Mouse (Mus musculus) regulatory T cell (primary cell): ENCODE measurements around the gene Epc2.

ENCODE experiments used
- in situ Hi-C: fragments of 300-600 bp; cut with MboI, MseI; formaldehyde crosslinking; loops from one replicate; pipeline ENCODE4 v1.15.1; 2025; ENCODE audit warnings: high pct_unique_total_duplicates

Epc2 gene

GRCm38 (mm10) chr2:49450931-49451636, at the start of gene Epc2:
Gene Epc2, plus strand, starts transcription at chr2:49451486.
- in situ Hi-C loops = loop anchor here (5.0 kb wide), 1 partner anchor 36 kb away; no protein-coding TSS in a partner anchor

GRCm38 (mm10) chr2:49405954-49406353, 45.3 kb upstream of the Epc2 start:
- in situ Hi-C loops = no loop called here

GRCm38 (mm10) chr2:49411685-49412084, 39.6 kb upstream of the Epc2 start:
- in situ Hi-C loops = no loop called here

DNA sequence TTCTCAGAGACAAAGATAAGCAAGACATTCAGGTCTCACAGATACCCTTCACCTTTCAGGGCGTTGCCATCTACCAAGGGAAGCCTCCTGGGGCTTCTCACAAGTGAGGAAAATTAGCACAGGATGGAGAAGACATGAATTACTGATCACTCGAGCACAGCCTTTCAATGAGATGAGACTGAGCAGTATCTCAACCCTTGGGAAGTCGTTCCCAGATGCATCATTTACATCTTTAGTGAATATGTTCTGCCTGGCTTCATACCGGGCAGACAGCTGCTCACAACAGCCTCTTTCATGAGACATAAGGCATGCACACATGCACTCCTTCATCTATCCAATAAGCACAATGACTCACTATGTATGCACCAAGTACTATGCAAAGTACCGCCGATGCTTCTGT, 38.7 kb upstream of the Epc2 start:
- in situ Hi-C loops = no loop called here

DNA sequence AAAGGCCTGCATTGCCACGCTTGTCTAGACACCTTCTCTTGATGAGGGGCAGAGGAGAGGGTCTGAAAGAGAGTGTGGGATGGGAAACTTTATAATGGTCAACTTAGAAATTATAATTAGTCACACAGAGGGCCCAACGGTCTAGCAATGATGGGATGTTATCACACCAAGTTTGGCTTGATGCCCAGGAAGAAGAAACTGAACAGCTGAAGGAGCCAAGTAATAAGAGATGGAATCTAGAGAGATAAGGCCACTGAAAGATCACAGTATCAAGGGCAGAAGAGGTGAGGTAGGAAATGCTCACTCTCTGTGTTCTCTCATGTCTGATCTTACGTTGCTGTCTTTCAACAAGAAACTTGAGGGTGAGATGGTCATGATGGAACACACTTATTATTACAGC, 35.4 kb upstream of the Epc2 start:
- in situ Hi-C loops = no loop called here

DNA sequence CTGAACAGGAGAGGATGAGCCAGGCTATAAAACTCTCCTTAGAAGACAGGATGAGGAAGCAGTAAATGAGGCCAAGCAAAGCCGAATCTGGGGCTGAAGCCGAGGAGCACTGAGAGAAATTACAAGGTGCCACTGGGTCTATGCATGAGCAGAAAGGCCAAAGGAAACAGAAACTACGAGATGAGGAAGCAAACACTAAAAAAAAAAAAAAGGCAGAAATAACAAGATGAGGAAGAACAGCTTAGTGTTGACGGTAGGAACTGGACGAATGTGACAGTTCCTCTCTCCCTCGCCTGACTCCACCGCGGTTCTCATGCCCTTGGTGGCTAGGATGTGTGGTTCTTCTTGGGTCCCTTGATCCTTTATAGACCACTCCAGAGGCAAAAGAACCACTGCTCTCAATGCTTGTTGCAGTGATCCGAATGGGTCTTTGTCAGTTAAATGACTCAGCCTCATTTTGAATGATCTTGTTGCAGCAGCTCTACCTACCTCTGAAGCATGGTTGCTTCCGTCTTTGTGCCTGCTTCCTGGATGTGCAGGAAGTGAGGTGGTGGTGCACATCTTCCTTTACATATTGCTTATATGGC, 34.2 kb upstream of the Epc2 start:
- in situ Hi-C loops = no loop called here

DNA sequence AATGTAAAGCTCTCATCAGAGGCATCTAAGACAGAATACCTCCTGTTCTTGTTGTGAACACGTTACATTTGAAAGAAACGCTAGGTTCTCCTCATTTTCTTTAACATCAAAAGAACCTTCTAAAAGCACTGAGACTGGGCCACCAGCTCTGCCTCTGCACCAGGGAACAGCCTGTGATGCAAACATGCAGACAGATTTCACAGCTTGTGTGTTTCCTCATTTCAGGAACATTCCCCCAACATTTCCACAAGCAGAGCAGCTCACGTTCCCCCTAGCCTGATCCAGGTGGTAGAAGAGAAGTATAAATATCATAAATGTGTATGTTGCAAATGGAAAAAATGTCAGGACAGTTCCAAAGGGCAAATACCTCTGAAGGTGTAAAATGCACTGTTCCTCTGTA, 30.9 kb upstream of the Epc2 start:
- in situ Hi-C loops = no loop called here

- in situ Hi-C loops = no loop called here
Measured at GRCm38 (mm10) chr2:49423857-49424256, 27.4 kb upstream of the Epc2 start.

GRCm38 (mm10) chr2:49424788-49425187, 26.5 kb upstream of the Epc2 start:
- in situ Hi-C loops = no loop called here

- in situ Hi-C loops = no loop called here
Measured at GRCm38 (mm10) chr2:49426175-49426574, 25.1 kb upstream of the Epc2 start.

DNA sequence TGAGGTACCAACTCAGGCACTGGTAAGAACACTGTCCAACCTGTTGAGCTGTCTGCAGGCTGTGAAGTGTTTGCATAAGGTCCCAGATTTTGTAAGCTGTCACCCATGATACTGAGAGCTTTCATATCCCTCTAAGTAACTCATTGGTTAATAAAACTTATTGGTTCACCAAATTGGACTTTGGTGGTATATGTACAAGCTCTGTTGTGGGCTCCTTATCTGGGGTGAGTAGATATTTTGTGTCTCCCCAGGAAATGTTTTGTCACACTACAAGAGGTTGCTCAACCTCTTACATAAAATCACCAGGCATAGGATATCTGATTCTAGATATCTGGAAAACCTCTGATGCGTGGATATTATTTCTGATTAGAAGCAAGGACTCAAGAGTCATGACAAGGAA, 20.3 kb upstream of the Epc2 start:
- in situ Hi-C loops = loop anchor here (10.0 kb wide), 1 partner anchor 274 kb away; no protein-coding TSS in a partner anchor

DNA sequence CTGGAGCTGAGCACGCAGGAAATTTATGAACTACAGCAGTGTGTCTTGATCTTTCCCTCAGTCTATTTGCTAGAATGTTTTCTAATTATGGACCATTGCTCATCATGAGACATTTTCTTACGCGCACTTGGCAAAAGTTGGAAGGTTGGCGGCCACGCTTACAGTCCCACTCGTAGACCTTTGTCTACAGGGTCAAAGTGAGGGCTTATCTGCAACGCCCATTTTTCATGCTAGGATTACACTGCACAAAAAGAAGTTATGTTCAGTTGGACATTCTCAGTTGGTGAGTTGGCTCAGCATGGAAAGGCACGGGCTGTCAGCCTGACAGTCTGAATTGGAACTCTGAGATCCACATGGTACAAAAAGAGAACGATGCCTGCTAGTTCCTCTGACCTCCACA, 18.1 kb upstream of the Epc2 start:
- in situ Hi-C loops = loop anchor here (10.0 kb wide), 1 partner anchor 272 kb away; no protein-coding TSS in a partner anchor

- in situ Hi-C loops = no loop called here
Measured at GRCm38 (mm10) chr2:49446238-49446637, 5.0 kb upstream of the Epc2 start.

DNA sequence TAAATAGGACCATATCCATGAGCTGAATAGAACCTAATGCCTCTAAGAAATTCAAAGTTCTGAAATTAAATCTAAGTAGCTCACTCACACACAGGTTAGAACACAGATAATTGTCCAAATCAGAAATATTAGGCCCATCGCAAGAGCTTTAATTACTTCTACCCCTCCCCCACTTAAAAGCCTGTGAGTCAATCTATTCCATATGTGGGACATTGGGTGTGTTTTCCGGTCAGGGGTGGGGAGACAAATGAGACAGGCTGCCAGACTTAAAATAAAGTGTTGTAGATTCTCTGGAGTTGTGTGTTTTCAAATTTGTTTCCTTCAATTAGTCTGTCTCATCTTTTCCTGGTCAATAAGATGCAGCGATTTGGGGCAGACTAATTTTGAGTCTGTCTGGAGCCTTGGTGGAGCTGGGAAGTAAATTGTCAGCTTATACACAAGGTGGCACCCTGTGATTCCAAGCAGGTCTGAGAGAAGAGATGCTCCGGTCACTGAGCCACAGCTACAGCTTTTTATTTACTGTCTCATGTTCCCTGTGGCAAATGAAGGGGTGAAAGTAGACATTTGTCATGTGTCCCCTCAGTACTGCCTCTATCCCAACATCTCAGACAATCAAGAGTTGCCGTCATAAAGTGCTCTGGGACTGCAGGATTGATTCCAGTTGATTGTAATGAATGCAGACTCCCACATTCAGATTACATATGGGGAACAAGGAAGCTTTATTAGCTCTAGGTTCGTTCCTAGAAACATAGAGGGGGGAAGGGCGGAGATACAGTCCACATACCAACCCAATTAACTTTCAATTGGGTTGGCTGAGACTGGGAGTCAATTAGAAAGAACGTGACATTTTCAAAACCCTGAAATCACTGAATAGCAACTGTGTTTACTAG, 3.5 kb upstream of the Epc2 start:
- in situ Hi-C loops = no loop called here

GRCm38 (mm10) chr2:49450467-49450866, 819 bp upstream of the Epc2 start:
- in situ Hi-C loops = loop anchor here (5.0 kb wide), 1 partner anchor 37 kb away; no protein-coding TSS in a partner anchor

DNA sequence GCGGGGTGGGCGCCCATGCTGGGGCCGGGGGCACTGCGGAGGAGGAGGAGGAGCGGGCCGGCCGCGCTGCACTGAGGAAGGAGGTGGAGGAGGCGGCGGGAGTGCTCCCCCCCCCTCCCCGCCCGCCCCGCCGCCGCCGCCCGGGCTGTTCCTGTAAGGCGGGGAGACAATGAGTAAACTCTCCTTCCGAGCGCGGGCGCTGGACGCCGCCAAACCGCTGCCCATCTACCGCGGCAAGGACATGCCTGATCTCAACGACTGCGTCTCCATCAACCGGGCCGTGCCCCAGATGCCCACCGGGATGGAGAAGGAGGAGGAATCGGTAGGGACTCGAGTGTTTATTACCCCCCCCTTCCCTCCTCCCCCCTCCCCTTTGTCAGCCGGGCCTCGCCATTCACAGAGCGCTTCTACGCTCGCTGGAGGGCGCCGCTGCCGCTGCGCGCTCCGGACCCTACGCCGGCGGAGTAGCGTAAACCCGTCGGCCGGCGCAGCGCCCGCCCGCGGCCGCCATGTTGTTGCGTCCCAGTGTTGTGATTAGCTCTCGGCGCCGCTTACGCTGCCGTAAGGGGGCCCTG, 438 bp downstream of the Epc2 start:
- in situ Hi-C loops = loop anchor here (5.0 kb wide), 1 partner anchor 36 kb away; no protein-coding TSS in a partner anchor

DNA sequence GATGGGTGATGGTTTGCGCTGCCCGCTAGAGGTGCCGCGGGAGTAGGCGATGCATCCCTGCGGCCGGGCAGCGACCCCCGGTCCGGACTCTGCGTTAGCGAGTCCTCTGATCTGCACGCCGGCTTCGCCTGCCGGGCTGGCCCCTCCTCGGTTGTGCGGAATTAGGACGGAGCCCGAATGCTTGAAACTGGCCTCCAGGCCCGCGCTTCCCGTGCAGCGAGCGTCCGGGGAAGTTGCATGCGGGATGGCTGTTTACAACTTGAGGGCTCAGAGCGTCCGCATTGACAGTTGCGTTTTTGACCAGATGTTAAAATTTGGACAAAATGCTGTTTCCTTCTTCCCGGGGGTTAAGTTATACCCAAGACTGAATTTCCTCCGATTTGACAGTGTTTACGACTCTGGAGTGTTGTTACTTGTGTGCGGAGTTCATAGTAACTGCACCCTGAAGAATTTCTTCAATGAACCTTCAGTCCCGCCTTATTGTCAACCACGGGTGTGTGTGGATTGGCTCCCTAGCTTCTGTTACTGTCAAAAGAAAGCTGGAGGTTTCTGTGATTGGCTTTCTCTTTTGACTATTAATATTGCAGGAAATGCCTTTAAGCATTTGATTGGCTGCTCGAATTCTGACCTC, 1.3 kb downstream of the Epc2 start:
- in situ Hi-C loops = loop anchor here (5.0 kb wide), 1 partner anchor 35 kb away; no protein-coding TSS in a partner anchor

DNA sequence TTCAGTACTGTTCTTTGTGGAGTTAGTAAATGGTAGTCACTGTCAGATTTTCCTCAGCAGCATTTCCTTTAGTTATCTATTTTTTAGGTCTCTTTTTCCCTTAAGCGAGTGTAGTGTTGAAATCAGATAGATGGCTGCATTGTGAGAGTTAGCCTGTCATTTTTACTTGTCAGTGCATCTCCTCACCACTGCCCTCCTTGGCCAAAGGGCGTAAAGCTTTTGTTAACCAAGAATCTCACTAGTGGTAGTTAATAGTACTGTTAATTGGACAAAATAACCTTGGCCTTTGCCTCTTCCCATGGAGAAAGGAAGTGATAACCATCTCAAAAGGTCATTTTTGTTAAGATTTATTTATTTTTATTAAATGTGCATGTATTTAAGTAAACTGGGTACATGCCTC, 6.5 kb downstream of the Epc2 start:
- in situ Hi-C loops = no loop called here

- in situ Hi-C loops = no loop called here
Measured at GRCm38 (mm10) chr2:49465672-49466222, 14.5 kb downstream of the Epc2 start.

GRCm38 (mm10) chr2:49467038-49467437, 15.8 kb downstream of the Epc2 start:
- in situ Hi-C loops = no loop called here

GRCm38 (mm10) chr2:49471188-49471587, 19.9 kb downstream of the Epc2 start:
- in situ Hi-C loops = no loop called here
